Mouse (Mus musculus): Measurements from ENCODE around the gene Slc17a7.

DNA sequence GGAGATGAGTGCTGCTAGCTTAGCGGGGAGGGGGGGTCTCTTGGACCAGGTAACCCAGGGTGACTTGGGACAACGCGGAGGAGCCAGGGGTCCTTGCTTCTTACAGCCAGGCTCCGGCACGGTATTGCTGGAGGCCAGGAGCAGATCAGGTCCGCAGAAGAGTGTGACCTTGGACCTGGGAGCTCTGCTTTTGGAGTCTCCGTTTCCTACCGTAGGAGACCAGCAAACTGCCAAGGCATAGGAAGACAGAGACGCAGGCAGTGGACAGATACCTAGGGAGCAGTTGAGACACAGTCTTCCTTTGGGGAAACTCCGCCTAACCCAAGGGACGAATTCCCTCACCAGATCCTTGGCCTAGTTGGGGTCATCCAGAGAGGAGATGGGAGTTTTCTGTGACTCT is 2.0 kb downstream of the Slc17a7 start:
- TF ChIP-seq CTCF (IDR thresholded peaks at IDR 0.05; ENCODE audit: low read depth): no peak
- TF ChIP-seq EP300 (optimal IDR thresholded peaks at IDR 0.05): no peak

Measured in stomach, postnatal 0 days (tissue).